Mouse (Mus musculus) embryonic facial prominence, embryonic 11.5 days (tissue): Measurements from ENCODE around the gene Slc17a7. TPM values are rescaled to one million over a fixed set of nuclear protein-coding genes. Genes with fewer than 3 reads are reported as not detected.
A peak's percentile ranks its signal among the peaks of the same experiment; 100 is the strongest.

Experiments
- ATAC-seq: fragments of 200-750 bp; cut with Nextera tagmentation; replicated peaks from 2 replicates; pipeline ENCODE4 v1.8.0; 2017; ENCODE audit warnings: low read depth; ENCODE audit not compliant: insufficient number of reproducible peaks, low FRiP score, low TSS enrichment
- DNase-seq: peaks from one replicate; pipeline ENCODE4 v3.0.0-alpha.2; 2015; ENCODE audit warnings: low spot score
- H3K27ac ChIP-seq: fragments of 300-500 bp; sonication (generic); replicated peaks from 2 replicates; pipeline ENCODE4 v1.5.1; 2014; ENCODE audit warnings: mild to moderate bottlenecking, low read depth, low read length, control low read depth
- H3K27me3 ChIP-seq: fragments of 300-500 bp; sonication (generic); 2 replicates; pipeline ENCODE4 v1.6.1; 2014; ENCODE audit warnings: mild to moderate bottlenecking, low read length, moderate library complexity, mixed read lengths; ENCODE audit not compliant: control insufficient read depth, insufficient read depth
- H3K36me3 ChIP-seq: fragments of 300-500 bp; sonication (generic); replicated peaks from 2 replicates; pipeline ENCODE4 v1.6.1; 2014; ENCODE audit warnings: low read depth, mild to moderate bottlenecking, low read length, moderate library complexity, mixed read lengths; ENCODE audit not compliant: control insufficient read depth, insufficient read depth
- H3K4me1 ChIP-seq: fragments of 300-500 bp; sonication (generic); 2 replicates; pipeline ENCODE4 v1.6.1; 2014; ENCODE audit warnings: low read length, mixed read lengths; ENCODE audit not compliant: control insufficient read depth, insufficient read depth
- H3K4me2 ChIP-seq: fragments of 300-500 bp; sonication (generic); 2 replicates; pipeline ENCODE4 v1.6.1; 2014; ENCODE audit warnings: low read depth, mild to moderate bottlenecking, control low read depth, low read length, moderate library complexity
- H3K4me3 ChIP-seq: fragments of 300-500 bp; sonication (generic); 2 replicates; pipeline ENCODE4 v1.5.1; 2014; ENCODE audit warnings: low read depth, low read length, control low read depth
- H3K9ac ChIP-seq: fragments of 300-500 bp; sonication (generic); replicated peaks from 2 replicates; pipeline ENCODE4 v1.6.1; 2014; ENCODE audit warnings: mild to moderate bottlenecking, control low read depth, low read length
- H3K9me3 ChIP-seq: fragments of 300-500 bp; sonication (generic); replicated peaks from 2 replicates; pipeline ENCODE4 v1.6.1; 2016; ENCODE audit warnings: mild to moderate bottlenecking, low read length, inconsistent platforms, mixed read lengths; ENCODE audit not compliant: control insufficient read depth
- WGBS: fragments of 180-500 bp; shearing (Covaris S2); extraction: QIAGEN DNeasy Blood & Tissue Kit; methylation state at CpG from one replicate; pipeline ENCODE4 v1.1.7; 2014; 5-methylcytosine and 5-hydroxymethylcytosine counted together
- polyA plus RNA-seq: library from polyadenylated mRNA; unstranded; fragments of >200 nt; fragmentation: Nextera tagmentation; extraction: Ambion mirVana; gene quantifications from 2 replicates; pipeline ENCODE4 v1.2.1, GENCODE M21; 2014

Gene Slc17a7
- polyA plus RNA-seq, 1 experiment from 2014 or later = 1.1 TPM

- Histone ChIP-seq H3K9ac (no peak overlapping the region), H3K4me2 (no peak overlapping the region), H3K27me3 (peaks cover 26% of the 10 kb centered on the region), H3K36me3 (no peaks in the 10 kb centered on the region; the same call in 1 of the 2 replicates), H3K4me1 (peaks cover 4% of the 10 kb centered on the region; the same call in 1 of the 2 replicates), H3K27ac (no peak overlapping the region), H3K9me3 (no peaks in the 10 kb centered on the region), H3K4me3 (no peak overlapping the region)
- WGBS = 96% methylated on average over 6 of the region's 6 CpGs
- ATAC-seq = no peak
- DNase-seq = no peak
Measured at GRCm38 (mm10) chr7:45160316-45160800, 3.4 kb upstream of the Slc17a7 start.

GRCm38 (mm10) chr7:45160866-45161265 is 2.9 kb upstream of the Slc17a7 start:
- no peak overlapping the region for H3K4me2 ChIP-seq

GRCm38 (mm10) chr7:45161612-45162473 is 1.9 kb upstream of the Slc17a7 start:
- Histone ChIP-seq H3K4me2 (peak overlapping the region; percentile 50), H3K4me1 (peaks cover 4% of the 10 kb centered on the region; the same call in 1 of the 2 replicates), H3K9me3 (no peaks in the 10 kb centered on the region; the same call in 1 of the 2 replicates), H3K27me3 (peaks cover 39% of the 10 kb centered on the region), H3K4me3 (peak overlapping the region; percentile 24), H3K9ac (no peak overlapping the region), H3K27ac (no peak overlapping the region), H3K36me3 (no peaks in the 10 kb centered on the region; the same call in 1 of the 2 replicates)
- ATAC-seq = peak; percentile 81
- 5% methylated on average over 35 of the region's 35 CpGs for WGBS
- DNase-seq = peak; percentile 94

More at GRCm38 (mm10) chr7:45160866-45161265, 2.9 kb upstream of the Slc17a7 start:
- H3K4me3 ChIP-seq = no peak overlapping the region
- WGBS = 93% methylated on average over 3 of the region's 3 CpGs
- H3K27me3 ChIP-seq = peaks cover 31% of the 10 kb centered on the region
- H3K9ac ChIP-seq = no peak overlapping the region
- H3K27ac ChIP-seq = no peak overlapping the region
- DNase-seq (no peak), ATAC-seq (no peak)
- H3K4me1 ChIP-seq = peaks cover 4% of the 10 kb centered on the region; the same call in 1 of the 2 replicates
- H3K9me3 ChIP-seq = no peaks in the 10 kb centered on the region
- no peaks in the 10 kb centered on the region; the same call in 1 of the 2 replicates for H3K36me3 ChIP-seq

- no peak overlapping the region for H3K27ac ChIP-seq
- peaks cover 46% of the 10 kb centered on the region for H3K27me3 ChIP-seq
- ATAC-seq (no peak; the same call in none of the 2 replicates), DNase-seq (no peak)
- 26% methylated on average over 6 of the region's 6 CpGs for WGBS
- H3K4me2 ChIP-seq = peak overlapping the region; percentile 50
- no peak overlapping the region for H3K9ac ChIP-seq
- H3K9me3 ChIP-seq = no peaks in the 10 kb centered on the region; the same call in 1 of the 2 replicates
- peaks cover 4% of the 10 kb centered on the region; the same call in 1 of the 2 replicates for H3K4me1 ChIP-seq
- H3K36me3 ChIP-seq = no peaks in the 10 kb centered on the region; the same call in 1 of the 2 replicates
- H3K4me3 ChIP-seq = peak overlapping the region; percentile 24; the same call in 1 of the 2 replicates
Measured at GRCm38 (mm10) chr7:45162551-45162950, 1.2 kb upstream of the Slc17a7 start.

- H3K4me1 ChIP-seq = peaks cover 4% of the 10 kb centered on the region; the same call in 1 of the 2 replicates
- H3K9ac ChIP-seq = no peak overlapping the region
- H3K36me3 ChIP-seq = no peaks in the 10 kb centered on the region; the same call in 1 of the 2 replicates
- H3K9me3 ChIP-seq = no peaks in the 10 kb centered on the region; the same call in 1 of the 2 replicates
- H3K4me3 ChIP-seq = no peak overlapping the region
- H3K27me3 ChIP-seq = peaks cover 51% of the 10 kb centered on the region
- ATAC-seq (no peak), DNase-seq (no peak)
- no peak overlapping the region for H3K4me2 ChIP-seq
- H3K27ac ChIP-seq = no peak overlapping the region
- 76% methylated on average over 9 of the region's 9 CpGs for WGBS
Measured at GRCm38 (mm10) chr7:45162996-45163615, 643 bp upstream of the Slc17a7 start.

- no peak for ATAC-seq
Measured at GRCm38 (mm10) chr7:45164833-45165232, 1.1 kb downstream of the Slc17a7 start.

GRCm38 (mm10) chr7:45165701-45166100 is 2.0 kb downstream of the Slc17a7 start:
- WGBS = 43% methylated on average over 11 of the region's 11 CpGs
- H3K9ac ChIP-seq = no peak overlapping the region
- H3K9me3 ChIP-seq = peaks cover 15% of the 10 kb centered on the region
- H3K27me3 ChIP-seq = peaks cover 69% of the 10 kb centered on the region
- no peaks in the 10 kb centered on the region for H3K36me3 ChIP-seq
- ATAC-seq (no peak), DNase-seq (no peak)
- no peak overlapping the region for H3K4me3 ChIP-seq
- no peak overlapping the region for H3K27ac ChIP-seq
- peaks cover 4% of the 10 kb centered on the region; the same call in 1 of the 2 replicates for H3K4me1 ChIP-seq
- H3K4me2 ChIP-seq = no peak overlapping the region

More at GRCm38 (mm10) chr7:45164833-45165232, 1.1 kb downstream of the Slc17a7 start:
- Histone ChIP-seq H3K4me1 (peaks cover 4% of the 10 kb centered on the region; the same call in 1 of the 2 replicates), H3K36me3 (no peaks in the 10 kb centered on the region), H3K4me3 (no peak overlapping the region), H3K4me2 (no peak overlapping the region), H3K27ac (no peak overlapping the region), H3K9me3 (peaks cover 10% of the 10 kb centered on the region), H3K27me3 (peaks cover 67% of the 10 kb centered on the region), H3K9ac (no peak overlapping the region)
- DNase-seq = no peak
- 68% methylated on average over 5 of the region's 5 CpGs for WGBS
